Mouse (Mus musculus) limb, embryonic 14.5 days (tissue): ENCODE measurements around the gene Cyp2d26. TPM values are rescaled to one million over a fixed set of nuclear protein-coding genes. Genes with fewer than 3 reads are reported as not detected.

Experiments
- ATAC-seq: fragments of 200-750 bp; cut with Nextera tagmentation; 2 replicates; pipeline ENCODE4 v1.8.0; 2017; ENCODE audit warnings: low read depth, moderate number of reproducible peaks, moderate TSS enrichment; ENCODE audit not compliant: low FRiP score
- DNase-seq: peaks from one replicate; pipeline ENCODE4 v3.0.0-alpha.2; 2015; ENCODE audit warnings: low spot score
- H3K27ac ChIP-seq: fragments of 300-500 bp; sonication (generic); replicated peaks from 2 replicates; pipeline ENCODE4 v1.5.1; 2014; ENCODE audit warnings: low read depth, mild to moderate bottlenecking, low read length, moderate library complexity, mixed read lengths
- H3K27me3 ChIP-seq: fragments of 300-500 bp; sonication (generic); 2 replicates; pipeline ENCODE4 v1.6.1; 2014; ENCODE audit warnings: low read length, mixed read lengths; ENCODE audit not compliant: control insufficient read depth, insufficient read depth
- H3K36me3 ChIP-seq: fragments of 300-500 bp; sonication (generic); 2 replicates; pipeline ENCODE4 v1.6.1; 2014; ENCODE audit warnings: mild to moderate bottlenecking, low read length, moderate library complexity, mixed read lengths; ENCODE audit not compliant: control insufficient read depth, insufficient read depth
- H3K4me1 ChIP-seq: fragments of 300-500 bp; sonication (generic); 2 replicates; pipeline ENCODE4 v1.6.1; 2014; ENCODE audit warnings: antibody characterized with exemption, low read length, mixed read lengths; ENCODE audit not compliant: control insufficient read depth, insufficient read depth
- H3K4me2 ChIP-seq: fragments of 300-500 bp; sonication (generic); replicated peaks from 2 replicates; pipeline ENCODE4 v1.6.1; 2014; ENCODE audit warnings: low read depth, mild to moderate bottlenecking, low read length, moderate library complexity; ENCODE audit not compliant: severe bottlenecking
- H3K4me3 ChIP-seq: fragments of 300-500 bp; sonication (generic); replicated peaks from 2 replicates; pipeline ENCODE4 v1.5.1; 2014; ENCODE audit warnings: low read length
- H3K9ac ChIP-seq: fragments of 300-500 bp; sonication (generic); 2 replicates; pipeline ENCODE4 v1.6.1; 2014; ENCODE audit warnings: mild to moderate bottlenecking, low read depth, low read length, moderate library complexity; ENCODE audit not compliant: severe bottlenecking
- H3K9me3 ChIP-seq: fragments of 300-500 bp; sonication (generic); 2 replicates; pipeline ENCODE4 v1.6.1; 2016; ENCODE audit warnings: low read length; ENCODE audit not compliant: control insufficient read depth
- POLR2A ChIP-seq: fragments of 200-500 bp; IDR thresholded peaks from 2 replicates; pipeline ENCODE4 v1.8.0; 2012; ENCODE audit warnings: inconsistent platforms, mild to moderate bottlenecking, moderate library complexity, borderline replicate concordance; ENCODE audit not compliant: insufficient read depth, insufficient read length; ENCODE audit errors: extremely low read depth
- WGBS: fragments of 180-500 bp; shearing (Covaris S2); extraction: QIAGEN DNeasy Blood & Tissue Kit; methylation state at CpG from one replicate; pipeline ENCODE4 v1.1.7; 2014; 5-methylcytosine and 5-hydroxymethylcytosine counted together
- microRNA-seq: library from miRNA; unstranded; fragments of <30 nt; microRNA quantifications from one replicate; pipeline ENCODE4, GENCODE M21; 2016
- polyA plus RNA-seq, 2 experiments: library from polyadenylated mRNA; depleted of rRNA in 1 of 2; stranded (reverse) in 1 of 2; unstranded in 1 of 2; fragments of >200 nt; fragmentation: Nextera tagmentation in 1 of 2; extraction: Ambion mirVana in 1 of 2; gene quantifications; 2 replicates each; pipeline versions ENCODE4 v1.2.1 to v1.2.3; 2012 to 2014

Gene Cyp2d26
- polyA plus RNA-seq, 2 experiments: 0.20 TPM; not detected in 1

DNA sequence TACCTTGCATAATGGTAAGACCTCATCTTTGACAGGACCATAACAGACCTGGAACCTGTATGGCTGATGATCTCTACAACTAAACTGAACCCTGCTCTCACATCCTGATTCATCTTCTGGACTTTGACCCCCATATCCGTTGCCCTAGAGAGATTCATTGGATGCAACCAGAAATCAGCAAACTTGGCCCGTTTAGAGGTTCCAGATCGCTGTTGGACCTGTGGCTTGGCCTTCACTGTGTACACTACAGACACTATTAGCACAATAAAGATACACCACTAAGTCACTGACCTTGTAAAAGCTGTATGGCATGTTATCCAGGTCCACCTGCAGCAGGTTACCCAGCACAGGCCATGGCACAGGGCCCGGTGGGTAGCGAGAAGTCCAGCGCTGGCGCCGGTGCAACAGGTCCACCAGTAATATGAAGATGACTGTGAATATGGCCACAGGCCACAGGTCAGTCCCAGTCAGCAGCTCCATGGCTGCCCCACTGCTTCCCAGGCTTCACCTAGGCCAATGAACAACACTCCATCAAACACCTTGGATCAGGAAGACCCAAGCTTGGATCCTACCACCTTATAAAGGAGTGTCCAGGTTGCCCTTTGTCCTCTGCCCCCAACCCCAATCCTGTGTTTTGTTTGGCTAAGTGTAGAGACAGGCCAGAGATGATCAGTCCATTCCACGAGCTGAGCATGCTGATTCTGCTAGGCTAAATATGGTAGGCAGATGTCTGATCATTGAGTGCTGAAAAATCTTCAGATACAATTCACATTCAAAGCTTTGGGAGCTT, 30.3 kb downstream of the Cyp2d26 start, which contains the start of gene Cyp2d40:
TSS of gene Cyp2d40 (minus strand) at position 553 of the 790 bp plus-strand sequence.
- H3K4me1 ChIP-seq: no peaks in the 10 kb centered on the region
- ATAC-seq (no peak), DNase-seq (no peak)
- no peak within 1 kb of the TSS for H3K4me3 ChIP-seq
- no peaks in the 10 kb centered on the region for H3K9me3 ChIP-seq
- no peaks in the 10 kb centered on the region for H3K27me3 ChIP-seq
- WGBS: 92% methylated on average over 9 of the region's 9 CpGs
- no peak within 1 kb of the TSS for H3K27ac ChIP-seq
- H3K9ac ChIP-seq: no peak within 1 kb of the TSS
- H3K36me3 ChIP-seq: no peaks in the 10 kb centered on the region
- no peak for TF ChIP-seq POLR2A
- H3K4me2 ChIP-seq: no peak within 1 kb of the TSS

GRCm38 (mm10) chr15:82748141-82748540, 46.0 kb downstream of the Cyp2d26 start:
- ATAC-seq (no peak), DNase-seq (no peak)
- no peaks in the 10 kb centered on the region for H3K27me3 ChIP-seq
- 58% methylated on average over 1 of the region's 1 CpGs for WGBS
- TF ChIP-seq POLR2A: no peak
- H3K27ac ChIP-seq: no peak overlapping the region
- no peak overlapping the region for H3K9ac ChIP-seq
- H3K4me2 ChIP-seq: no peak overlapping the region
- no peaks in the 10 kb centered on the region for H3K9me3 ChIP-seq
- no peaks in the 10 kb centered on the region for H3K4me1 ChIP-seq
- no peaks in the 10 kb centered on the region for H3K36me3 ChIP-seq
- no peak overlapping the region for H3K4me3 ChIP-seq

GRCm38 (mm10) chr15:82747516-82747915, 46.6 kb downstream of the Cyp2d26 start:
- no peak for DNase-seq
- no peak for TF ChIP-seq POLR2A
- Histone ChIP-seq H3K4me3 (no peak overlapping the region), H3K27ac (no peak overlapping the region), H3K9me3 (no peaks in the 10 kb centered on the region), H3K27me3 (no peaks in the 10 kb centered on the region), H3K4me2 (no peak overlapping the region), H3K36me3 (no peaks in the 10 kb centered on the region), H3K9ac (no peak overlapping the region), H3K4me1 (no peaks in the 10 kb centered on the region)
- 38% methylated on average over 1 of the region's 1 CpGs for WGBS
- ATAC-seq: no peak

Small RNA genes within 50 kb of the gene (microRNA-seq; reads per million reads assigned to microRNA genes)
- not detected for gene Gm27618

Other genes starting within 250 kb of the Cyp2d26 start
- not detected in 2 replicates for gene Cyp2d12, start 239.2 kb downstream of the Cyp2d26 start, polyA plus RNA-seq (2012; rRNA removed)
- not detected in 2 replicates for gene Cyp2d12, start 239.2 kb downstream of the Cyp2d26 start, polyA plus RNA-seq (2014; fragmentation: Nextera tagmentation; extraction: Ambion mirVana)
- gene Cyp2d34, start 173.3 kb downstream of the Cyp2d26 start, polyA plus RNA-seq (2012; rRNA removed): not detected in 2 replicates
- not detected in 2 replicates for gene Cyp2d34, start 173.3 kb downstream of the Cyp2d26 start, polyA plus RNA-seq (2014; fragmentation: Nextera tagmentation; extraction: Ambion mirVana)
- gene Cyp2d40, start 30.1 kb downstream of the Cyp2d26 start, polyA plus RNA-seq (2012; rRNA removed): 0.03 TPM in 1 of 2 replicates, not detected in the other
- not detected in 2 replicates for gene Cyp2d40, start 30.1 kb downstream of the Cyp2d26 start, polyA plus RNA-seq (2014; fragmentation: Nextera tagmentation; extraction: Ambion mirVana)
- gene Tcf20, start 193.6 kb upstream of the Cyp2d26 start, polyA plus RNA-seq (2012; rRNA removed): 28.9 and 29.2 TPM in 2 replicates
- gene Tcf20, start 193.6 kb upstream of the Cyp2d26 start, polyA plus RNA-seq (2014; fragmentation: Nextera tagmentation; extraction: Ambion mirVana): 14.6 and 16.3 TPM in 2 replicates
- 4.0 and 4.5 TPM in 2 replicates for gene Nfam1, start 239.0 kb upstream of the Cyp2d26 start, polyA plus RNA-seq (2012; rRNA removed)
- gene Nfam1, start 239.0 kb upstream of the Cyp2d26 start, polyA plus RNA-seq (2014; fragmentation: Nextera tagmentation; extraction: Ambion mirVana): 3.5 and 4.3 TPM in 2 replicates